Mouse (Mus musculus) stomach, embryonic 16.5 days (tissue): ENCODE measurements around the gene Pja2. TPM values are rescaled to one million over a fixed set of nuclear protein-coding genes. Genes with fewer than 3 reads are reported as not detected.
"Not testable (repeated sequence)": the region's sequence is repeated elsewhere in the genome, so short reads cannot be mapped to it uniquely, and the experiment has no call there.

ENCODE experiments used
- ATAC-seq: fragments of 200-750 bp; cut with Nextera tagmentation; 2 replicates; pipeline ENCODE4 v1.8.0; 2017; ENCODE audit warnings: moderate number of reproducible peaks, moderate TSS enrichment; ENCODE audit not compliant: insufficient read depth, low FRiP score
- H3K27ac ChIP-seq: fragments of 300-500 bp; sonication (generic); 2 replicates; pipeline ENCODE4 v1.5.1; 2014; ENCODE audit warnings: low read length
- H3K27me3 ChIP-seq: fragments of 300-500 bp; sonication (generic); 2 replicates; pipeline ENCODE4 v1.6.1; 2014; ENCODE audit warnings: low read length, control low read depth, mixed read lengths; ENCODE audit not compliant: control insufficient read depth, insufficient read depth
- H3K36me3 ChIP-seq: fragments of 300-500 bp; sonication (generic); 2 replicates; pipeline ENCODE4 v1.6.1; 2014; ENCODE audit warnings: low read length; ENCODE audit not compliant: control insufficient read depth, insufficient read depth
- H3K4me1 ChIP-seq: fragments of 300-500 bp; sonication (generic); 2 replicates; pipeline ENCODE4 v1.6.1; 2014; ENCODE audit warnings: low read length, control low read depth, mixed read lengths; ENCODE audit not compliant: control insufficient read depth, insufficient read depth
- H3K4me2 ChIP-seq: fragments of 300-500 bp; sonication (generic); 2 replicates; pipeline ENCODE4 v1.6.1; 2014; ENCODE audit warnings: low read depth, low read length, mixed read lengths
- H3K4me3 ChIP-seq: fragments of 300-500 bp; sonication (generic); replicated peaks from 2 replicates; pipeline ENCODE4 v1.5.1; 2014; ENCODE audit warnings: mild to moderate bottlenecking, low read length
- H3K9ac ChIP-seq: fragments of 300-500 bp; sonication (generic); 2 replicates; pipeline ENCODE4 v1.6.1; 2014; ENCODE audit warnings: low read length
- H3K9me3 ChIP-seq: fragments of 300-500 bp; sonication (generic); replicated peaks from 2 replicates; pipeline ENCODE4 v1.6.1; 2016; ENCODE audit warnings: low read length, control low read depth; ENCODE audit not compliant: control insufficient read depth
- WGBS: fragments of 180-500 bp; shearing (Covaris S2); extraction: QIAGEN DNeasy Blood & Tissue Kit; methylation state at CpG from one replicate; pipeline ENCODE4 v1.1.7; 2014; 5-methylcytosine and 5-hydroxymethylcytosine counted together
- polyA plus RNA-seq: library from polyadenylated mRNA; unstranded; fragments of >200 nt; fragmentation: Nextera tagmentation; extraction: Ambion mirVana; gene quantifications from 2 replicates; pipeline ENCODE4 v1.2.1, GENCODE M21; 2015

Pja2 gene
- polyA plus RNA-seq, 1 experiment from 2014 or later, result 77.2 TPM

- ATAC-seq, result no peak
- no peaks in the 10 kb centered on the region for H3K27me3 ChIP-seq
- H3K36me3 ChIP-seq, result peaks cover 5% of the 10 kb centered on the region
- WGBS, result 90% methylated on average over 5 of the region's 5 CpGs
- no peak overlapping the region for H3K27ac ChIP-seq
- H3K4me1 ChIP-seq, result no peaks in the 10 kb centered on the region
- H3K4me2 ChIP-seq, result no peak overlapping the region
- no peaks in the 10 kb centered on the region for H3K9me3 ChIP-seq
- no peak overlapping the region for H3K9ac ChIP-seq
- H3K4me3 ChIP-seq, result no peak overlapping the region
Observed at GRCm38 (mm10) chr17:64297628-64298027, 34.1 kb downstream of the Pja2 start.

GRCm38 (mm10) chr17:64292740-64293139 lies 39.0 kb downstream of the Pja2 start:
- ATAC-seq, result no peak
- 89% methylated on average over 8 of the region's 8 CpGs for WGBS
- H3K9me3 ChIP-seq, result no peaks in the 10 kb centered on the region
- no peaks in the 10 kb centered on the region for H3K27me3 ChIP-seq
- no peak overlapping the region for H3K9ac ChIP-seq
- no peak overlapping the region for H3K27ac ChIP-seq
- H3K4me1 ChIP-seq, result no peaks in the 10 kb centered on the region
- no peak overlapping the region for H3K4me3 ChIP-seq
- no peak overlapping the region for H3K4me2 ChIP-seq
- peaks cover 6% of the 10 kb centered on the region for H3K36me3 ChIP-seq

GRCm38 (mm10) chr17:64289684-64290083 lies 42.0 kb downstream of the Pja2 start:
- H3K9ac ChIP-seq, result no peak overlapping the region
- ATAC-seq, result no peak
- WGBS, result 77% methylated on average over 4 of the region's 4 CpGs
- no peak overlapping the region for H3K4me2 ChIP-seq
- H3K27me3 ChIP-seq, result no peaks in the 10 kb centered on the region
- H3K36me3 ChIP-seq, result peaks cover 19% of the 10 kb centered on the region
- no peaks in the 10 kb centered on the region for H3K9me3 ChIP-seq
- H3K27ac ChIP-seq, result no peak overlapping the region
- no peak overlapping the region for H3K4me3 ChIP-seq
- H3K4me1 ChIP-seq, result no peaks in the 10 kb centered on the region

GRCm38 (mm10) chr17:64288000-64288399 lies 43.7 kb downstream of the Pja2 start:
- Histone ChIP-seq H3K27me3 (no peaks in the 10 kb centered on the region), H3K36me3 (peaks cover 31% of the 10 kb centered on the region)

GRCm38 (mm10) chr17:64286836-64287235 lies 44.9 kb downstream of the Pja2 start:
- Histone ChIP-seq H3K9ac (no peak overlapping the region), H3K27me3 (no peaks in the 10 kb centered on the region), H3K4me1 (no peaks in the 10 kb centered on the region), H3K4me2 (no peak overlapping the region), H3K36me3 (peaks cover 28% of the 10 kb centered on the region; the same call in 1 of the 2 replicates), H3K9me3 (no peaks in the 10 kb centered on the region), H3K27ac (no peak overlapping the region), H3K4me3 (no peak overlapping the region)
- no peak for ATAC-seq
- WGBS, result 91% methylated on average over 3 of the region's 3 CpGs

More at GRCm38 (mm10) chr17:64288000-64288399, 43.7 kb downstream of the Pja2 start:
- Histone ChIP-seq H3K4me2 (no peak overlapping the region), H3K27ac (no peak overlapping the region), H3K9me3 (no peaks in the 10 kb centered on the region), H3K9ac (no peak overlapping the region), H3K4me3 (no peak overlapping the region), H3K4me1 (no peaks in the 10 kb centered on the region)
- ATAC-seq, result no peak
- WGBS, result 85% methylated on average over 7 of the region's 7 CpGs

GRCm38 (mm10) chr17:64281368-64281767 lies 50.3 kb downstream of the Pja2 start:
- not testable (repeated sequence) for ATAC-seq, H3K27me3 ChIP-seq, H3K4me2 ChIP-seq, H3K27ac ChIP-seq, H3K9ac ChIP-seq, H3K4me3 ChIP-seq, H3K4me1 ChIP-seq, H3K9me3 ChIP-seq
- 44% methylated on average over 3 of the region's 3 CpGs for WGBS
- peaks cover 25% of the 10 kb centered on the region; the same call in 1 of the 2 replicates for H3K36me3 ChIP-seq

- H3K4me3 ChIP-seq, result no peak overlapping the region
- H3K9me3 ChIP-seq, result no peaks in the 10 kb centered on the region
- ATAC-seq, result no peak; the same call in 1 of the 2 replicates
- H3K36me3 ChIP-seq, result no peaks in the 10 kb centered on the region; the same call in 1 of the 2 replicates
- 60% methylated on average over 9 of the region's 9 CpGs for WGBS
- 0 out of 2 replicates have a peak, but pooled peaks cover 4% of the 10 kb centered on the region for H3K4me1 ChIP-seq
- H3K4me2 ChIP-seq, result no peak overlapping the region
- H3K27me3 ChIP-seq, result no peaks in the 10 kb centered on the region
- no peak overlapping the region for H3K9ac ChIP-seq
- peak overlapping the region; percentile 29; the same call in 1 of the 2 replicates for H3K27ac ChIP-seq
Observed at GRCm38 (mm10) chr17:64277649-64278212, 54.0 kb downstream of the Pja2 start.

GRCm38 (mm10) chr17:64276666-64277065 lies 55.0 kb downstream of the Pja2 start:
- Histone ChIP-seq H3K27ac (no peak overlapping the region), H3K9me3 (no peaks in the 10 kb centered on the region), H3K36me3 (no peaks in the 10 kb centered on the region; the same call in 1 of the 2 replicates), H3K4me3 (no peak overlapping the region), H3K9ac (no peak overlapping the region), H3K4me1 (0 out of 2 replicates have a peak, but pooled peaks cover 4% of the 10 kb centered on the region), H3K4me2 (no peak overlapping the region), H3K27me3 (no peaks in the 10 kb centered on the region)
- ATAC-seq, result no peak
- whole genome bisulfite sequencing, result 84% methylated on average over 5 of the region's 5 CpGs

GRCm38 (mm10) chr17:64275188-64275587 lies 56.5 kb downstream of the Pja2 start:
- H3K4me3 ChIP-seq, result no peak overlapping the region
- no peaks in the 10 kb centered on the region; the same call in 1 of the 2 replicates for H3K36me3 ChIP-seq
- no peaks in the 10 kb centered on the region for H3K27me3 ChIP-seq
- H3K9me3 ChIP-seq, result no peaks in the 10 kb centered on the region
- 0 out of 2 replicates have a peak, but pooled peaks cover 4% of the 10 kb centered on the region for H3K4me1 ChIP-seq
- 89% methylated on average over 4 of the region's 4 CpGs for WGBS
- no peak overlapping the region for H3K27ac ChIP-seq
- no peak overlapping the region for H3K9ac ChIP-seq
- H3K4me2 ChIP-seq, result no peak overlapping the region
- no peak for ATAC-seq
